Mouse (Mus musculus) small intestine, adult 2 months (tissue): Measurements from ENCODE around the gene Nenf. TPM values are rescaled to one million over a fixed set of nuclear protein-coding genes. Genes with fewer than 3 reads are reported as not detected.

Experiments used
- H3K27ac ChIP-seq: fragments of 200-500 bp; 2 replicates; pipeline ENCODE4 v1.5.1; 2012; ENCODE audit warnings: low read depth, low read length, control low read depth, inconsistent platforms; ENCODE audit not compliant: insufficient read depth
- H3K27me3 ChIP-seq: fragments of 200-500 bp; 2 replicates; pipeline ENCODE4 v1.6.1; 2012; ENCODE audit warnings: mild to moderate bottlenecking, moderate library complexity, low read length, inconsistent platforms; ENCODE audit not compliant: control insufficient read depth, insufficient read depth
- H3K36me3 ChIP-seq: fragments of 200-500 bp; 2 replicates; pipeline ENCODE4 v1.6.1; 2012; ENCODE audit warnings: mild to moderate bottlenecking, low read length, control low read depth, inconsistent platforms; ENCODE audit not compliant: control insufficient read depth, insufficient read depth
- H3K4me1 ChIP-seq: fragments of 200-500 bp; 2 replicates; pipeline ENCODE4 v1.6.1; 2012; ENCODE audit warnings: low read length, inconsistent platforms, mixed read lengths; ENCODE audit not compliant: control insufficient read depth, insufficient read depth, insufficient read length
- H3K4me3 ChIP-seq: fragments of 200-500 bp; 2 replicates; pipeline ENCODE4 v1.5.1; 2012; ENCODE audit warnings: low read depth, mild to moderate bottlenecking, control low read depth, inconsistent platforms, low read length, moderate library complexity
- CTCF ChIP-seq: fragments of 200-500 bp; IDR thresholded peaks from 2 replicates; pipeline ENCODE4 v1.5.1; 2012; ENCODE audit warnings: low read depth, mild to moderate bottlenecking, control low read depth, inconsistent platforms, low read length, moderate library complexity, mixed read lengths; ENCODE audit not compliant: insufficient replicate concordance, insufficient read length; ENCODE audit errors: extremely low read depth
- POLR2A ChIP-seq: fragments of 200-500 bp; IDR thresholded peaks from 2 replicates; pipeline ENCODE4 v1.6.1; 2012; ENCODE audit warnings: low read depth, mild to moderate bottlenecking, control low read depth, inconsistent platforms, low read length, moderate library complexity
- WGBS: fragments of 180-500 bp; shearing (Covaris S2); methylation state at CpG from one replicate; pipeline ENCODE4 v1.1.7; 2018; 5-methylcytosine and 5-hydroxymethylcytosine counted together
- polyA plus RNA-seq: library from polyadenylated mRNA; depleted of rRNA; stranded (reverse); fragments of >200 nt; gene quantifications from 2 replicates; pipeline ENCODE4 v1.2.3, GENCODE M21; 2012

Gene Nenf
- polyA plus RNA-seq, 1 experiment = 59.7 TPM

GRCm38 (mm10) chr1:191307766-191308455 lies 10.1 kb downstream of the Nenf start:
- TF ChIP-seq CTCF (peak; percentile 45; the same call in 1 of the 2 replicates), POLR2A (no peak)
- no peak overlapping the region for H3K4me3 ChIP-seq
- H3K4me1 ChIP-seq = no peaks in the 10 kb centered on the region
- no peaks in the 10 kb centered on the region for H3K27me3 ChIP-seq
- H3K36me3 ChIP-seq = no peaks in the 10 kb centered on the region
- 89% methylated on average over 9 of the region's 9 CpGs for WGBS
- H3K27ac ChIP-seq = no peak overlapping the region

- Histone ChIP-seq H3K36me3 (no peaks in the 10 kb centered on the region), H3K27me3 (no peaks in the 10 kb centered on the region), H3K4me3 (no peak overlapping the region), H3K27ac (no peak overlapping the region), H3K4me1 (no peaks in the 10 kb centered on the region)
- 88% methylated on average over 9 of the region's 9 CpGs for WGBS
- TF ChIP-seq POLR2A (no peak), CTCF (no peak)
Measured at GRCm38 (mm10) chr1:191306316-191306715, 11.7 kb downstream of the Nenf start.

- WGBS = 73% methylated on average over 7 of the region's 7 CpGs
- no peaks in the 10 kb centered on the region for H3K4me1 ChIP-seq
Measured at GRCm38 (mm10) chr1:191305610-191306009, 12.4 kb downstream of the Nenf start.

DNA sequence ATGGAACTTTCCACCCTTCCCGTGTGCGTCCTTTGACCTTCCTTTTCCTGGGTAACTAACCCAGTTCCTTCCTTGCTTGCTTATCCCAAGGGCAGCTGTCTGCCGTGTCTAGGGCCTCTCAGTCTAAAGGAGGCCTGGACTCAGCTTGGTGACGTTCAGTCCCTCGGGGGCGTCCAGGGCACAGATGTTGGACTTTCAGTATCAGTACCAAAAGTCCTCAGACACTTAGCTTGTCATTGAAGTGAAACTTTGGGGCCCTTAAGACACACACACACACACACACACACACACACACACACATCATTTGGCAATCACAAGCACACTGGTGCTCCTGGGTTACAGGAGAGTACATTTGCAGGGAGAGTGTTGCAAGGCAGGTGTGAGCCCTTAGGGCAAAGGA lies 13.8 kb downstream of the Nenf start:
- no peaks in the 10 kb centered on the region for H3K27me3 ChIP-seq
- no peak overlapping the region for H3K27ac ChIP-seq
- H3K36me3 ChIP-seq = no peaks in the 10 kb centered on the region
- no peak for TF ChIP-seq CTCF
- no peak for TF ChIP-seq POLR2A
- no peak overlapping the region for H3K4me3 ChIP-seq
- H3K4me1 ChIP-seq = no peaks in the 10 kb centered on the region
- 52% methylated on average over 6 of the region's 6 CpGs for WGBS

More at GRCm38 (mm10) chr1:191305610-191306009, 12.4 kb downstream of the Nenf start:
- no peak for TF ChIP-seq POLR2A
- peak; percentile 21; the same call in 1 of the 2 replicates for TF ChIP-seq CTCF
- Histone ChIP-seq H3K4me3 (no peak overlapping the region), H3K27me3 (no peaks in the 10 kb centered on the region), H3K36me3 (no peaks in the 10 kb centered on the region), H3K27ac (no peak overlapping the region)

- H3K27ac ChIP-seq = no peak overlapping the region
- no peaks in the 10 kb centered on the region for H3K27me3 ChIP-seq
- WGBS = 80% methylated on average over 3 of the region's 3 CpGs
- no peaks in the 10 kb centered on the region for H3K4me1 ChIP-seq
- TF ChIP-seq CTCF (no peak), POLR2A (no peak)
- no peaks in the 10 kb centered on the region for H3K36me3 ChIP-seq
- no peak overlapping the region for H3K4me3 ChIP-seq
Measured at GRCm38 (mm10) chr1:191303736-191304135, 14.3 kb downstream of the Nenf start.

GRCm38 (mm10) chr1:191301903-191302302 lies 16.1 kb downstream of the Nenf start:
- no peak for TF ChIP-seq POLR2A
- no peak for TF ChIP-seq CTCF
- H3K4me3 ChIP-seq = no peak overlapping the region
- no peaks in the 10 kb centered on the region for H3K36me3 ChIP-seq
- no peak overlapping the region for H3K27ac ChIP-seq
- H3K27me3 ChIP-seq = no peaks in the 10 kb centered on the region
- H3K4me1 ChIP-seq = no peaks in the 10 kb centered on the region
- 68% methylated on average over 4 of the region's 4 CpGs for WGBS

DNA sequence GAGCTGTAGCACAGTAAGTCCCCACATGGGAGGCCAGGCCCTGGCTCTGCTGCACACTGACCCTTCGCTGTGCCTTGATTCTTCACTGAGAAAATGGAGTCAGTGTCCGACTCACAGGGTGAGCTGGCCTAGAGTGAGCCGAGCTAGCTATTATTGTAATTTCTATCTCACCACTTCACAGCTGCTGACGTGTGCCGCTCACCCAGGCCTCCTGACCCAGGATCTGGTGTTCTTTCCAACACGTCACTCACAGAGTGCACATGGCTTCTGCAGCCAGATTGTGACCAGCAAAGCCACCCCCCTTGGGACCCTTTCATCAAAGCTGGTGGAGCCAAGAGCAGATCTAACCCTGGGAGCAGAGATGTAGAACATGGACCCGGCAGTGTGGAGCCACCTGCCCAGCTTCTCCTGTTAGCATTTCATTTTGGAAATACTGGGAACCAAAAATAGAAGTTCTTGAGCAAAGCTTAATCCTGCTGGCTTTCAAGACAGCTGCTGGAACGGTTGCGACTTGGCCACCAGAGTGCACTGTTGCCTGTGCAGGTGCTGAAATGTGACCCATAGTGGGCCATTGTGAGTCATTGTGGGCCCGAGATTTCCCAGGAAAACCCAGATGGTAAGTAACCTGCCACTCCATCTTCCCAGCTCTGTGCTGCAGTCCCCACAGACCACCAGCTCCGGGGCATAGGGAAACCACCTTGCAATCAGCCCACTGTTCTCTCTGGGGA lies 18.6 kb downstream of the Nenf start:
- 60% methylated on average over 11 of the region's 11 CpGs for WGBS
- no peak overlapping the region for H3K27ac ChIP-seq
- no peak overlapping the region for H3K4me3 ChIP-seq
- H3K27me3 ChIP-seq = no peaks in the 10 kb centered on the region
- no peaks in the 10 kb centered on the region for H3K4me1 ChIP-seq
- TF ChIP-seq CTCF = peak; percentile 69; the same call in 1 of the 2 replicates
- no peak for TF ChIP-seq POLR2A
- H3K36me3 ChIP-seq = no peaks in the 10 kb centered on the region
